Mouse (Mus musculus): ENCODE results near the gene Sult6b2. TPM values are rescaled to one million over a fixed set of nuclear protein-coding genes. Genes with fewer than 3 reads are reported as not detected.

Gene Sult6b2
- total RNA-seq, 2 experiments from 2014 or later = 0.17 to 0.28 TPM

- no peak for DNase-seq (ENCODE audit: low spot score in 2 of 2)
These were observed 8.7 kb upstream of the Sult6b2 start for GRCm38 (mm10) chr6:142812969-142813368.

- DNase-seq (ENCODE audit: low spot score in 2 of 2) = no peak
These were observed 5.9 kb upstream of the Sult6b2 start for GRCm38 (mm10) chr6:142810239-142810638.

GRCm38 (mm10) chr6:142809373-142810098 lies 5.2 kb upstream of the Sult6b2 start:
- no peak for DNase-seq (ENCODE audit: low spot score in 2 of 2)

- no peak for DNase-seq (ENCODE audit: low spot score in 2 of 2)
These were observed 2.0 kb upstream of the Sult6b2 start for GRCm38 (mm10) chr6:142806326-142806725.

GRCm38 (mm10) chr6:142802617-142803525 lies 1.4 kb downstream of the Sult6b2 start:
- no peak for DNase-seq (ENCODE audit: low spot score in 2 of 2)

- DNase-seq (ENCODE audit: low spot score in 2 of 2) = no peak
These were observed 2.6 kb downstream of the Sult6b2 start for GRCm38 (mm10) chr6:142801687-142802086.

- DNase-seq (ENCODE audit: low spot score in 2 of 2) = no peak
These were observed 4.5 kb downstream of the Sult6b2 start for GRCm38 (mm10) chr6:142799704-142800374.

- no peak for DNase-seq (ENCODE audit: low spot score in 2 of 2)
These were observed 5.5 kb downstream of the Sult6b2 start for GRCm38 (mm10) chr6:142798837-142799236.

- no peak for DNase-seq (ENCODE audit: low spot score in 2 of 2)
These were observed 6.3 kb downstream of the Sult6b2 start for GRCm38 (mm10) chr6:142797996-142798395.

- DNase-seq (ENCODE audit: low spot score in 2 of 2) = no peak
These were observed 8.5 kb downstream of the Sult6b2 start for GRCm38 (mm10) chr6:142795655-142796441.

- no peak for DNase-seq (ENCODE audit: low spot score in 2 of 2)
These were observed 9.2 kb downstream of the Sult6b2 start for GRCm38 (mm10) chr6:142795087-142795486.

- DNase-seq (ENCODE audit: low spot score in 2 of 2) = no peak
These were observed 10.8 kb downstream of the Sult6b2 start for GRCm38 (mm10) chr6:142793468-142793867.

- no peak for DNase-seq (ENCODE audit: low spot score in 2 of 2)
These were observed 11.9 kb downstream of the Sult6b2 start for GRCm38 (mm10) chr6:142792241-142792968.

GRCm38 (mm10) chr6:142789736-142790135 lies 14.6 kb downstream of the Sult6b2 start:
- DNase-seq (ENCODE audit: low spot score in 2 of 2) = no peak

- DNase-seq (ENCODE audit: low spot score in 2 of 2) = no peak
These were observed 16.0 kb downstream of the Sult6b2 start for GRCm38 (mm10) chr6:142788042-142788987.

- DNase-seq (ENCODE audit: low spot score in 2 of 2) = no peak
These were observed 18.2 kb downstream of the Sult6b2 start for GRCm38 (mm10) chr6:142786106-142786505.

GRCm38 (mm10) chr6:142785343-142785742 lies 19.0 kb downstream of the Sult6b2 start:
- DNase-seq (ENCODE audit: low spot score in 2 of 2) = no peak

- DNase-seq (ENCODE audit: low spot score in 2 of 2) = no peak
These were observed 23.0 kb downstream of the Sult6b2 start for GRCm38 (mm10) chr6:142781286-142781685.

GRCm38 (mm10) chr6:142780574-142781033 lies 23.7 kb downstream of the Sult6b2 start:
- no peak for DNase-seq (ENCODE audit: low spot score in 2 of 2)
